In the genomic region with DNA sequence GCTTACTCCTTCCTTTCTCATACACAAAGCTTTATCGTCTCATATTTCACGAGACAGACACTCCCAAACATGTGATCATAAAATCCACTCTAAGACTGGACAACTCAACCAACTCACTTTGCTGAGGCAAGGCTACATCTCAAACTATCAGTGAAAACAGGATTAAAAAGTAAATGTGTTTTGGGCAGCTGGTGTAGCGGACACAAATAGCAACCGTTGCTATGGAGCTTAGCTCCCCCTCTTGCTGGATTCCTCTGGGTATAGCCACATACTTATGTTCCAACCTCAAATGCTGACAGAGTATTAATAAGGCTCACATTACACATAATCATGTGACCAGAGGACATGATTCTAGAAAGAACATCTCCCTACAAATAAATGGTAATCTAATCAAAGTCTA, we compare ENCODE assay signal across 8 mouse cellular contexts. TPM values are rescaled to one million over a fixed set of nuclear protein-coding genes. Genes with fewer than 3 reads are reported as not detected.
DNase-seq lines count a peak whose midpoint lies in the region; ATAC-seq lines count a peak whose summit lies in the region.

No protein-coding gene starts in this region.

- intact Hi-C loops in heart, postnatal 25 days (cut with DNase I), result no loop called here

- peak; percentile 48 to 59 for DNase-seq in heart, adult 18-20 months
- DNase-seq in heart, postnatal 25 days (ENCODE audit: low spot score), result no peak
- DNase-seq in embryo, embryonic 11.5 days (ENCODE audit: low read depth, low spot score), result peak; percentile 41
- peak; percentile 34 for DNase-seq in heart, postnatal 4 days
- DNase-seq in mesoderm, embryonic 11.5 days (ENCODE audit: low read depth, low spot score), result peak; percentile 73
- DNase-seq in spleen, postnatal 4 days (ENCODE audit: low spot score in 2 of 2), result no peak
- DNase-seq in c-Kit-positive CD71-positive TER-119-positive erythroid progenitor cells, embryonic 14.5 days (ENCODE audit: low spot score), result no peak

- no peak for ATAC-seq in megakaryocyte-erythroid progenitor cell, adult 5-6 weeks (replicated peaks; ENCODE audit: low FRiP score, low TSS enrichment, poor library complexity, severe bottlenecking)

RNA-seq across cellular contexts. Expression of gene Kif1b, which starts 29.9 kb away (rescaled TPM):
- total RNA-seq in heart, adult 18-20 months (2021), result 100 to 1,000 TPM; 154 to 180 TPM
- 100 to 1,000 TPM; 149 to 151 TPM for total RNA-seq in heart, postnatal 25 days (2021)
- 100 to 1,000 TPM; 139 to 143 TPM for total RNA-seq in heart, postnatal 4 days (2021)
- 7.9 and 8.1 TPM in 2 replicates for total RNA-seq in megakaryocyte-erythroid progenitor cell, adult 5-6 weeks (2014; fragmentation: Nextera tagmentation)
- total RNA-seq in megakaryocyte-erythroid progenitor cell, adult 5-6 weeks (2017), result 4.6 and 5.8 TPM in 2 replicates

Comparison
In these comparisons a context has a peak if more than half of its experiments do, and no peak if none do; other contexts are left out.
1. DNase-seq: peak in heart, adult 18-20 months (2 of 2), embryo, embryonic 11.5 days (single experiment), heart, postnatal 4 days (single experiment) and mesoderm, embryonic 11.5 days (single experiment); none in heart, postnatal 25 days (single experiment), spleen, postnatal 4 days (0 of 2) and c-Kit-positive CD71-positive TER-119-positive erythroid progenitor cells, embryonic 14.5 days (single experiment).
2. RNA of gene Kif1b, which starts 29.9 kb away (total RNA-seq): 154 to 180 TPM in heart, adult 18-20 months, 149 to 151 TPM in heart, postnatal 25 days and 139 to 143 TPM in heart, postnatal 4 days; 4.6 to 8.1 TPM in megakaryocyte-erythroid progenitor cell, adult 5-6 weeks; every median in the first group is over 10 times any median in the second.